ENCODE assay signal across 9 mouse cellular contexts in the genomic region with DNA sequence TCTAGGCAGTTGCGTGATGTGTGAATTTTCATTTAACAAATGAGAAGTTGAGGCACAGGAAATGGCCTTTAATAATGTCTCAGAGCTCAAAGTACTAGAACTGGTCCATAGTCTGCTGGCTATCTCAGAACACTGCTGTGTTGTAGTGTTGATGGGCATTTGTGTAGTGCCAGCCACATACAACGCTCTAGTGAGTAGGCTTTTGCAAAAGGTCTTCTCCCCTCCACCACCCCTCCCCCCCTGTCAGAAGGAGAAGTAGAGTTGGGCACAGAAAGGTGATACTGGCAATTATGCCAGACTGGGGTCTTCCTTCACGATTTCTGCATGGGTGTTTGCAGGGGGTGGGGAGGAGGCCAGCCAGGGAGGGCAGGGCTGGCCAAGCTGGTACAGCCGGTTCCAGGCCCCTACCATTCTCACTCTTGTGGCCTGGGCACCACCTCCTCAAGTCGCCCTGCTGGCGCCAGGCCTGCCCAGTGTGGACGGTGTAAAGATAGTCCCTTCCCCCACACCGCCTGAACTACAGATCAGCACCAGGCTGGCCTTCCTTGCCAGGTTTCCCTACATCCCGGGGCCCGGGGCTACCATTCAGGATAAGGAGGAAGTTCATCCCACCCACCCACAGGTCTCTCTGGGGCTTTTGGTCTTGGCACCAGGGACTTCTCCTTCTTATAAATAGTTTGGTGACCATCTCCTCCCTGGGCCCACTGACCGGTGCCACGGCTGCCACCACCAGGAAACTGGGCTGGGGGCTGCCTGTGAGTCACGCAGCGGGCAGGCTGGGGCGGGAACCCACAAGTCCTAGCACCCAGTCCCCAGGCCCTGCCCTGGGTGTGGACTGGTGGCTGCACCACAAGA. TPM values are rescaled to one million over a fixed set of nuclear protein-coding genes. Genes with fewer than 3 reads are reported as not detected.
DNase-seq lines count a peak whose midpoint lies in the region; ATAC-seq lines count a peak whose summit lies in the region.
"Had no signal": no experiment of that assay in that cellular context is flagged by ENCODE, and none has a peak within 500 bp of the region (broad histone marks: within the 10 kb centered on the region; RNA-seq: fewer than 3 reads in every experiment).

No protein-coding gene starts in this region.

- no peak overlapping the region for H3K9ac ChIP-seq in heart, embryonic 12.5 days
- H3K9ac ChIP-seq in liver, embryonic 15.5 days = no peak overlapping the region

- no peaks in the 10 kb centered on the region for H3K27me3 ChIP-seq in heart, embryonic 12.5 days (replicated peaks)
- peaks cover 21% of the 10 kb centered on the region; the same call in 1 of the 2 replicates for H3K27me3 ChIP-seq in liver, embryonic 15.5 days

- H3K4me2 ChIP-seq in heart, embryonic 12.5 days = no peak overlapping the region
- H3K4me2 ChIP-seq in liver, embryonic 15.5 days = no peak overlapping the region

- WGBS in heart, embryonic 12.5 days = 74% methylated on average over 15 of the region's 15 CpGs
- 57% methylated on average over 15 of the region's 15 CpGs for WGBS in liver, embryonic 15.5 days (ENCODE audit: insufficient replicate concordance)

- DNase-seq in heart, adult 11 months = peak; percentile 96
- DNase-seq in urinary bladder, adult 2 months (ENCODE audit: low spot score) = peak; percentile 71
- DNase-seq in urinary bladder, postnatal 4 days (ENCODE audit: low spot score in 2 of 2) = no peak
- DNase-seq in testis, postnatal 14 days (ENCODE audit: low spot score) = no peak
- no peak for DNase-seq in embryo, embryonic 10 days (ENCODE audit: low spot score)
- no peak for DNase-seq in cerebellum, postnatal 25 days

- H3K36me3 ChIP-seq in heart, embryonic 12.5 days = no peaks in the 10 kb centered on the region
- H3K36me3 ChIP-seq in liver, embryonic 15.5 days (replicated peaks) = no peaks in the 10 kb centered on the region

- H3K4me3 ChIP-seq in heart, embryonic 12.5 days = no peak overlapping the region
- H3K4me3 ChIP-seq in liver, embryonic 15.5 days (replicated peaks) = no peak overlapping the region

- peaks cover 68% of the 10 kb centered on the region for H3K4me1 ChIP-seq in heart, embryonic 12.5 days (replicated peaks)
- H3K4me1 ChIP-seq in liver, embryonic 15.5 days (replicated peaks) = peaks cover 98% of the 10 kb centered on the region

- H3K27ac ChIP-seq in heart, embryonic 12.5 days (ENCODE audit: poor library complexity, severe bottlenecking) = no peak overlapping the region
- peak overlapping the region; percentile 34 for H3K27ac ChIP-seq in liver, embryonic 15.5 days (replicated peaks)

- no peaks in the 10 kb centered on the region for H3K9me3 ChIP-seq in heart, embryonic 12.5 days (replicated peaks)
- H3K9me3 ChIP-seq in liver, embryonic 15.5 days (replicated peaks) = no peaks in the 10 kb centered on the region

- no peak for ATAC-seq in heart, embryonic 12.5 days (ENCODE audit: insufficient number of reproducible peaks, low FRiP score)
- ATAC-seq in liver, embryonic 15.5 days (ENCODE audit: insufficient read depth) = no peak

RNA-seq across cellular contexts. Expression of a gene that starts 3.4 kb away (rescaled TPM):
- polyA plus RNA-seq in heart, embryonic 12.5 days (2016; fragmentation: Nextera tagmentation; extraction: Ambion mirVana) = 11.9 and 13.2 TPM in 2 replicates
- 97.4 and 121 TPM in 2 replicates for polyA plus RNA-seq in urinary bladder, adult 2 months (2012; rRNA removed)
- polyA plus RNA-seq in liver, embryonic 15.5 days (2015; fragmentation: Nextera tagmentation; extraction: Ambion mirVana) = 18.2 and 22.1 TPM in 2 replicates

RNA-seq across cellular contexts. Expression of a gene that starts 8.5 kb away (rescaled TPM):
- 7.2 and 7.7 TPM in 2 replicates for polyA plus RNA-seq in heart, embryonic 12.5 days (2016; fragmentation: Nextera tagmentation; extraction: Ambion mirVana)
- 26.9 and 28.5 TPM in 2 replicates for polyA plus RNA-seq in urinary bladder, adult 2 months (2012; rRNA removed)
- polyA plus RNA-seq in liver, embryonic 15.5 days (2015; fragmentation: Nextera tagmentation; extraction: Ambion mirVana) = 6.5 and 8.6 TPM in 2 replicates

RNA-seq across cellular contexts. Expression of a gene that starts 12.3 kb away (rescaled TPM):
- polyA plus RNA-seq in heart, embryonic 12.5 days (2016; fragmentation: Nextera tagmentation; extraction: Ambion mirVana) = 77.1 and 79.0 TPM in 2 replicates
- 49.4 and 49.5 TPM in 2 replicates for polyA plus RNA-seq in urinary bladder, adult 2 months (2012; rRNA removed)
- 101 TPM in 2 replicates for polyA plus RNA-seq in liver, embryonic 15.5 days (2015; fragmentation: Nextera tagmentation; extraction: Ambion mirVana)

RNA-seq across cellular contexts. Expression of a gene that starts 12.5 kb away (rescaled TPM):
- polyA plus RNA-seq in heart, embryonic 12.5 days (2016; fragmentation: Nextera tagmentation; extraction: Ambion mirVana) = 638 and 672 TPM in 2 replicates
- 215 and 231 TPM in 2 replicates for polyA plus RNA-seq in urinary bladder, adult 2 months (2012; rRNA removed)
- polyA plus RNA-seq in liver, embryonic 15.5 days (2015; fragmentation: Nextera tagmentation; extraction: Ambion mirVana) = 1,960 and 2,082 TPM in 2 replicates

RNA-seq across cellular contexts. Expression of a gene that starts 12.6 kb away (rescaled TPM):
- not detected in 2 replicates for polyA plus RNA-seq in heart, embryonic 12.5 days (2016; fragmentation: Nextera tagmentation; extraction: Ambion mirVana)
- not detected in 2 replicates for polyA plus RNA-seq in urinary bladder, adult 2 months (2012; rRNA removed)
- polyA plus RNA-seq in liver, embryonic 15.5 days (2015; fragmentation: Nextera tagmentation; extraction: Ambion mirVana) = not detected in 2 replicates
- polyA plus RNA-seq: neural tube, embryonic 14.5 days had no signal

Comparison
In these comparisons a context has a peak if more than half of its experiments do, and no peak if none do; other contexts are left out.
1. DNase-seq: peak in heart, adult 11 months (single experiment) and urinary bladder, adult 2 months (single experiment); none in urinary bladder, postnatal 4 days (0 of 2), testis, postnatal 14 days (single experiment), embryo, embryonic 10 days (single experiment) and cerebellum, postnatal 25 days (0 of 2).